Mouse (Mus musculus): Measurements from ENCODE around the gene Zim1. TPM values are rescaled to one million over a fixed set of nuclear protein-coding genes. Genes with fewer than 3 reads are reported as not detected.

Zim1 gene
- polyA plus RNA-seq, 1 experiment: 5.2 TPM

DNA sequence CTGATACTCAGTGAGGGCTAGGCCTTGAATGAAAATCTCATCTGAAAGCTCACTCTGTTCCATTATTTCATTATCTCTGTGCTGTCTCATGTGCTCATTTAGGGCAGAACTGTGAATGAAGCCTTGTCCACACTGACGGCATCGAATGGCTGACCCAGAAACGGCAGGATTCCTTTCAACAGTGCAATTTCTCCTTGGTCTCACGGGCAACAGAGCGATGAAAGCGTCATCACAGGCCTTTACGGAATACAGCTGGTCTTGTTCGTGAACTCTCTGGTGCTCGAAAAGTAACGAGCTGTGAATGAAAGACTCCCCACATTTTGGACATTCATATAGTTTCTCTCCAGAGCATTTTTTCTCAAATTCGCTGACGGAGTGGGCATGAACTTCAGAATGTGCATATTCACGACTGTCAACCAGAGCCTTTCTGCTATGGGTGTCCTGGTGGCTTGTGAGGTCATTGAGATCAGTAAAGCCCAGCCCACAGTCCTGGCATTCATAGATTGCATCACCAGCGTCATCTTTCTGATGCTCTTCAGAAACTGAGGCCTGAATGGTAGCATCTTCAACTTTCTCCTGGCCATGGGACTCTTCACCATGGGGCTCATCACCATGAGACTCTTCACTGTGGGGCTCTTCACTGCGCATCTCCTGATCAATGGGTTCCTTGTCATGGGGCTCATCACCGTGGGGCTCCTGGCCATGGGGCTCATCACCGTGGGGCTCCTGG lies 12.4 kb upstream of the Zim1 start:
- H3K9me3 ChIP-seq (replicated peaks; ENCODE audit: control insufficient read depth, insufficient read depth, low read length, poor library complexity, severe bottlenecking): 0 out of 2 replicates have a peak, but pooled peaks cover 3% of the 10 kb centered on the region
- TF ChIP-seq CTCF (IDR thresholded peaks at IDR 0.05; ENCODE audit: low read depth, low read length) (no peak), EP300 (IDR thresholded peaks at IDR 0.05; ENCODE audit: insufficient read depth, low read depth, low read length) (no peak), POLR2A (IDR thresholded peaks at IDR 0.05; ENCODE audit: insufficient read depth, low read length) (no peak)
- H3K9ac ChIP-seq (ENCODE audit: low read depth, poor library complexity, severe bottlenecking): no peak overlapping the region
- H3K36me3 ChIP-seq (ENCODE audit: control insufficient read depth, insufficient read depth, low read length, poor library complexity, severe bottlenecking): peaks cover 39% of the 10 kb centered on the region
- no peak overlapping the region for H3K4me3 ChIP-seq (ENCODE audit: low read depth, low read length)
- no peak overlapping the region for H3K27ac ChIP-seq (ENCODE audit: insufficient read depth, low read length)
- H3K4me1 ChIP-seq (ENCODE audit: control insufficient read depth, insufficient read depth, low read length): no peaks in the 10 kb centered on the region
- H3K27me3 ChIP-seq (ENCODE audit: control insufficient read depth, insufficient read depth, low read length, poor library complexity, severe bottlenecking): no peaks in the 10 kb centered on the region

DNA sequence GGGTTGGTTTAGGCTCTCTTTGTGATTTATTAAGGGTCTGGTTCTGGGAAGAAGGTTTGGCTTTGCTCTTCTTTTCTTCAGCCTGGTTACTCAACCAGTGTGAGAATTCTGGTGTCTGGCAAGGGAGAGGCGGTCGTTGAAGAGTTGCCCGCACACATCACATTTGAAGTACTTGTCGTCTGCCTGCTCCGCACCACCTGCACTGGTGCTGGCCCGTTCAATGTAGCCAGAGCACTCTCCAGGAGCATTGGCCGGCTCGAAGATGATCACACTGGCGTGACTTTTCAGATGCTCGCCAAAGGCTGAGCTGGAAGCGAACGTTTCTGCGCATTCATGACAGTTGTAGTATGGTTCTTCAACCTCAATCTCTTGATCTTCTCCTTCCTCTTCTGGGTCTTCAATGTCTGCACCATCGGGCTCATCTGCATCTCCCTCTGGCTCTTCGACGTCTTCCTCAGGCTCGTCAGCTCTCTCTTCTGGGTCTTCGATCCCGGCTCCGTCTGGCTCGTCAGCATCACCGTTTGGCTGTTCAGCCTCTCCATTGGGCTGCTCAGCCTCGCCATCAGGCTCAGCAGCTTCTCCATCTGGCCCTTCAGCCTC lies 11.3 kb upstream of the Zim1 start:
- no peak for TF ChIP-seq CTCF (IDR thresholded peaks at IDR 0.05; ENCODE audit: low read depth, low read length)
- Histone ChIP-seq H3K27ac (ENCODE audit: insufficient read depth, low read length) (no peak overlapping the region), H3K4me3 (ENCODE audit: low read depth, low read length) (no peak overlapping the region), H3K4me1 (ENCODE audit: control insufficient read depth, insufficient read depth, low read length) (no peaks in the 10 kb centered on the region), H3K9ac (ENCODE audit: low read depth, poor library complexity, severe bottlenecking) (no peak overlapping the region), H3K36me3 (ENCODE audit: control insufficient read depth, insufficient read depth, low read length, poor library complexity, severe bottlenecking) (peaks cover 34% of the 10 kb centered on the region), H3K27me3 (ENCODE audit: control insufficient read depth, insufficient read depth, low read length, poor library complexity, severe bottlenecking) (no peaks in the 10 kb centered on the region), H3K9me3 (replicated peaks; ENCODE audit: control insufficient read depth, insufficient read depth, low read length, poor library complexity, severe bottlenecking) (0 out of 2 replicates have a peak, but pooled peaks cover 3% of the 10 kb centered on the region)

DNA sequence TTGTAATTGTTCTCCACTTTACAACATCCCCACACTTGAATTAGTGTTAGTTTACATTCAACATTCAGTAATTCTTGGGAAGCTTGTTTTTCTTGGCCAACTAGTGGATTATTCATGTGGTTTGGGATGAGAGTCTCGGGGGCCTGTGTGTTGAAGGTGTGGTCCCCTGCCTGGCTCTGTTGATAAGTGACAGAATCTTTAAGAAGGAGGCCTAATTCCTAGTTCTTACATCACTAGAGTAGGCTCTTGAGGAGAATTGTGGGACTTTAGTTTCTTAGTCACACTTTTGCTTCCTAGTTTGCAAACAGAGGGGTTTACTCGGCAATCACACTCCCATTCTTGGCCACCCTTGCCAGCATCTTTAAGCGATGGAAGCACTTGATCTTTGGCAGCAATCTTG lies 3.0 kb upstream of the Zim1 start:
- Histone ChIP-seq H3K27me3 (ENCODE audit: control insufficient read depth, insufficient read depth, low read length, poor library complexity, severe bottlenecking) (no peaks in the 10 kb centered on the region), H3K9me3 (replicated peaks; ENCODE audit: control insufficient read depth, insufficient read depth, low read length, poor library complexity, severe bottlenecking) (no peaks in the 10 kb centered on the region), H3K4me1 (ENCODE audit: control insufficient read depth, insufficient read depth, low read length) (no peaks in the 10 kb centered on the region), H3K27ac (ENCODE audit: insufficient read depth, low read length) (no peak overlapping the region), H3K36me3 (ENCODE audit: control insufficient read depth, insufficient read depth, low read length, poor library complexity, severe bottlenecking) (peaks cover 3% of the 10 kb centered on the region), H3K9ac (ENCODE audit: low read depth, poor library complexity, severe bottlenecking) (no peak overlapping the region), H3K4me3 (ENCODE audit: low read depth, low read length) (no peak overlapping the region)
- TF ChIP-seq POLR2A (IDR thresholded peaks at IDR 0.05; ENCODE audit: insufficient read depth, low read length) (no peak), EP300 (IDR thresholded peaks at IDR 0.05; ENCODE audit: insufficient read depth, low read depth, low read length) (no peak), CTCF (IDR thresholded peaks at IDR 0.05; ENCODE audit: low read depth, low read length) (no peak)

DNA sequence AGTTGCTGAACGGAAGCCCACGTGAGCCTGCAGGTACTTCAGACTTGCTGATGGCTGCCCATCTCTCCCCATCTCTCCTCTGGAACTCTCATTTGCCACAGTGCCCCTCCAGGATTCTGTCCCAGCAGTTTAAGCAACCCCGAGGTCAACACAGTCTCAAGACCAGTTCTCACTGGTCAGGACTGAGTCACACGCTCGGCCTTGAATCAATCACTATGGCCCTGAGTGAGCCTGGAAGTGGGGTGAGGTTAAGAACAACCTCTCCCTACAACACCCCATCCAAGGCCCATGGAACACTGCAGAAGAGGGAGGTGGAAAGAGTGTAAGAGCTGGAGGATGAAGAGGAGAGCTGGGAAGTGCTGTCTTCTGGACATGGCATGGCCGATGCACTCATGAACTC lies 10.7 kb downstream of the Zim1 start:
- H3K9me3 ChIP-seq (replicated peaks; ENCODE audit: control insufficient read depth, insufficient read depth, low read length, poor library complexity, severe bottlenecking): no peaks in the 10 kb centered on the region
- H3K27me3 ChIP-seq (ENCODE audit: control insufficient read depth, insufficient read depth, low read length, poor library complexity, severe bottlenecking): no peaks in the 10 kb centered on the region
- no peak overlapping the region for H3K27ac ChIP-seq (ENCODE audit: insufficient read depth, low read length)
- TF ChIP-seq POLR2A (IDR thresholded peaks at IDR 0.05; ENCODE audit: insufficient read depth, low read length) (no peak), CTCF (IDR thresholded peaks at IDR 0.05; ENCODE audit: low read depth, low read length) (no peak), EP300 (IDR thresholded peaks at IDR 0.05; ENCODE audit: insufficient read depth, low read depth, low read length) (no peak)
- no peaks in the 10 kb centered on the region for H3K4me1 ChIP-seq (ENCODE audit: control insufficient read depth, insufficient read depth, low read length)
- H3K4me3 ChIP-seq (ENCODE audit: low read depth, low read length): no peak overlapping the region
- H3K9ac ChIP-seq (ENCODE audit: low read depth, poor library complexity, severe bottlenecking): no peak overlapping the region
- no peaks in the 10 kb centered on the region for H3K36me3 ChIP-seq (ENCODE audit: control insufficient read depth, insufficient read depth, low read length, poor library complexity, severe bottlenecking)

DNA sequence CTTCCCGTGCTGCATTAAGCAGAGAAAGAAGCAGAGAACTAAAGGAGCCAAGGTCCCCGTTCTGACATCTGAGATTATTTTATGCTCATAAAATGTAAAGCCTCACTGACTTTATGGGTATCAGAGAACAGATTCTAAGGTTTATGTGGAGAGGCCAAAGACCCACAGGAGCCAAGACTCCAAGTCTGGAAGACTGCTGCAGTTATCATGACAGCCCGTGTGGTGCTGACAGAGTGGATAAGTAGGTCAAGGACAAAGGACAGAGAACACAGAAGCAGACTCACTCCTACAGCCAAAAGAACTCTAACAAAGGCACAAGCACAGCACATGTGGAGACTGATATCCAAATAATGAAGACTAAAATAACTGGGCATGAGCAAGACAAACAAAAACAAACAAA lies 29.5 kb downstream of the Zim1 start:
- Histone ChIP-seq H3K4me1 (ENCODE audit: control insufficient read depth, insufficient read depth, low read length) (no peaks in the 10 kb centered on the region), H3K27ac (ENCODE audit: insufficient read depth, low read length) (no peak overlapping the region), H3K27me3 (ENCODE audit: control insufficient read depth, insufficient read depth, low read length, poor library complexity, severe bottlenecking) (no peaks in the 10 kb centered on the region), H3K9ac (ENCODE audit: low read depth, poor library complexity, severe bottlenecking) (no peak overlapping the region), H3K36me3 (ENCODE audit: control insufficient read depth, insufficient read depth, low read length, poor library complexity, severe bottlenecking) (no peaks in the 10 kb centered on the region), H3K4me3 (ENCODE audit: low read depth, low read length) (no peak overlapping the region), H3K9me3 (replicated peaks; ENCODE audit: control insufficient read depth, insufficient read depth, low read length, poor library complexity, severe bottlenecking) (no peaks in the 10 kb centered on the region)
- TF ChIP-seq EP300 (IDR thresholded peaks at IDR 0.05; ENCODE audit: insufficient read depth, low read depth, low read length) (no peak), POLR2A (IDR thresholded peaks at IDR 0.05; ENCODE audit: insufficient read depth, low read length) (no peak), CTCF (IDR thresholded peaks at IDR 0.05; ENCODE audit: low read depth, low read length) (no peak)

DNA sequence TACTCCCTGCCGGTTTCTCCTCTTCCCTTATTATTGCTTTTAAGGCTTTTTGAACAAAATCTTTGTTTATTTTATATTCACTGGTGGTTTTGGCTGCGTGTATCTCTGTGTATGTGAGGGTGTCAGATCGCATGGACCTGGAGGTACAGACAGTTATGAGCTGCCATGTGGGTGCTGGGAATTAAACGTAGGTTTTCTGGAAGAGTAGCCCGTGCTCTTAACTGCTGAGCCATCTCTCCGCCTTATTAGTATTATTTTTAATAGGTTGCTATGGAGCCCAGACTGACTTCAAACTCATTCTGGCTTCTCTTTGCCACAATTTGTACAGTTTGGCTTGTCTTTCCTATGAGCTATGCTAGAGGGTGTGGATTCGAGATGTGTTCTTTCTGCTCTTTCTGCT lies 32.8 kb downstream of the Zim1 start:
- TF ChIP-seq POLR2A (IDR thresholded peaks at IDR 0.05; ENCODE audit: insufficient read depth, low read length): no peak
- TF ChIP-seq EP300 (IDR thresholded peaks at IDR 0.05; ENCODE audit: insufficient read depth, low read depth, low read length): no peak
- no peak for TF ChIP-seq CTCF (IDR thresholded peaks at IDR 0.05; ENCODE audit: low read depth, low read length)
- Histone ChIP-seq H3K9ac (ENCODE audit: low read depth, poor library complexity, severe bottlenecking) (no peak overlapping the region), H3K4me1 (ENCODE audit: control insufficient read depth, insufficient read depth, low read length) (no peaks in the 10 kb centered on the region), H3K36me3 (ENCODE audit: control insufficient read depth, insufficient read depth, low read length, poor library complexity, severe bottlenecking) (no peaks in the 10 kb centered on the region), H3K4me3 (ENCODE audit: low read depth, low read length) (no peak overlapping the region), H3K27ac (ENCODE audit: insufficient read depth, low read length) (no peak overlapping the region), H3K27me3 (ENCODE audit: control insufficient read depth, insufficient read depth, low read length, poor library complexity, severe bottlenecking) (no peaks in the 10 kb centered on the region), H3K9me3 (replicated peaks; ENCODE audit: control insufficient read depth, insufficient read depth, low read length, poor library complexity, severe bottlenecking) (no peaks in the 10 kb centered on the region)

All from ES-Bruce4 (cell line).